In genomic region chr1:121180273-121181030, GRCm38 (mm10) we compare ENCODE assay signal across 8 mouse cellular contexts.
DNase-seq lines count a peak whose midpoint lies in the region; ATAC-seq lines count a peak whose summit lies in the region.

No protein-coding gene starts in this region.

- H3K4me3 ChIP-seq in forebrain, embryonic 15.5 days: no peak overlapping the region
- no peak overlapping the region for H3K4me3 ChIP-seq in hindbrain, embryonic 12.5 days

- WGBS in forebrain, embryonic 15.5 days: 19% methylated on average over 20 of the region's 20 CpGs
- WGBS in hindbrain, embryonic 12.5 days: 13% methylated on average over 20 of the region's 20 CpGs

- H3K36me3 ChIP-seq in forebrain, embryonic 15.5 days: no peaks in the 10 kb centered on the region
- H3K36me3 ChIP-seq in hindbrain, embryonic 12.5 days: no peaks in the 10 kb centered on the region

- no peaks in the 10 kb centered on the region for H3K9me3 ChIP-seq in forebrain, embryonic 15.5 days
- no peaks in the 10 kb centered on the region for H3K9me3 ChIP-seq in hindbrain, embryonic 12.5 days (replicated peaks)

- peak; percentile 67 for DNase-seq in Muller cell, postnatal 12 days (ENCODE audit: inconsistent ontology term)
- peak; percentile 57 for DNase-seq in cerebellum, adult 11 months
- DNase-seq in layer of hippocampus, adult 9-11 months: peak; percentile 77
- peak; percentile 79 for DNase-seq in lung, postnatal 14 days
- peak; percentile 85 for DNase-seq in right cerebral cortex, adult 18-20 months

- H3K9ac ChIP-seq in forebrain, embryonic 15.5 days (replicated peaks): no peak overlapping the region
- no peak overlapping the region for H3K9ac ChIP-seq in hindbrain, embryonic 12.5 days

- H3K4me2 ChIP-seq in forebrain, embryonic 15.5 days (replicated peaks): no peak overlapping the region
- H3K4me2 ChIP-seq in hindbrain, embryonic 12.5 days (replicated peaks): no peak overlapping the region

- peak; percentile 76 for ATAC-seq in forebrain, embryonic 15.5 days (replicated peaks)
- ATAC-seq in hindbrain, embryonic 12.5 days (ENCODE audit: low FRiP score): peak; percentile 47
- no peak for ATAC-seq in inflammation-experienced regulatory T-cells, adult 6 months

- no peak overlapping the region for H3K27ac ChIP-seq in forebrain, embryonic 15.5 days (replicated peaks)
- H3K27ac ChIP-seq in hindbrain, embryonic 12.5 days: no peak overlapping the region

- H3K27me3 ChIP-seq in forebrain, embryonic 15.5 days: peaks cover 64% of the 10 kb centered on the region
- peaks cover 54% of the 10 kb centered on the region for H3K27me3 ChIP-seq in hindbrain, embryonic 12.5 days

- H3K4me1 ChIP-seq in forebrain, embryonic 15.5 days: peaks cover 8% of the 10 kb centered on the region
- peaks cover 13% of the 10 kb centered on the region for H3K4me1 ChIP-seq in hindbrain, embryonic 12.5 days
